Mouse (Mus musculus): ENCODE data around the gene Plekhh2.

Gene Plekhh2

DNA sequence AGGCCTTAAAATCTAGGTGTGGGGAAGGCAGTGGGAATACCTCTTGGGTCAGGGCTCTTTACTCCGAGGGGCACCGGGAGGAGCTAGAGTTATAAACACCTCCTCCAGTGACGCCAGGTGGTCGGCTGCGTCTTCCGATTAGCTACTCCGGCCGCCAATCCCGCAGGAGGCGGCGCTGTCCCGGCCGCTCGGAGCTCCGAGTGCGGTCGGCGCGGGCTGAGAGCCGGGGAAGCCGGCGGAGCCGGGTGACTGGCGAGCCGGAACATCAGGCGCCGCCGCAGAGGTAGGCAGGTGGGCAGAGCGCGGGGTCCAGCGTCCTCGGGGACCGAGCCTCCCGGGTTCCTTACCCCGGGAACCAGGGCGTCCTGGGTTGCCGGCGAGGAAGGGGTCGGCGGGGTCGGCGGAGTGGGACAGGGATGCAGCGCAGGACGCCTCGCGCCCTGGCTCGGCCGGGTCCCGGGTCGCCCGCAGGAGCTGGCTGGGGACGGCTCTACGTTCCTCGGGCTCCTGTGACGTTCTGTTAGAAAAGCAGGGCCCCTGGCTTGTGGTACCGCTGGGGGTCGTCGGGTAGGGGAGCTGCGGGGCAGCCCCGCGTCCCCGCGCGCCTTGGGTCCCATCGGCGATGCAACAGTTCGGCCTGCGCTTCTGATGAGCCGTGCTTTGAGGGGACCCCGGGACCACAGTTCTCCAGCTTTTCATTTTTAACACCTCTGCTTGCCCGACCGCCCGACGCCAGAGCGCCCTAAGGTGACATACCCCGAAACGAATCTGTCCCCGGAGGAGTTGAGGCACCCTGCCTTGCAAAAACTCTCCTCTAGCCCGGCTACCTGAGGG is at the start of gene Plekhh2:
Plekhh2 (plus strand) TSS at position 214 of the 834 bp plus-strand sequence.
- ATAC-seq (ENCODE audit: low TSS enrichment), result peak; percentile 82

DNA sequence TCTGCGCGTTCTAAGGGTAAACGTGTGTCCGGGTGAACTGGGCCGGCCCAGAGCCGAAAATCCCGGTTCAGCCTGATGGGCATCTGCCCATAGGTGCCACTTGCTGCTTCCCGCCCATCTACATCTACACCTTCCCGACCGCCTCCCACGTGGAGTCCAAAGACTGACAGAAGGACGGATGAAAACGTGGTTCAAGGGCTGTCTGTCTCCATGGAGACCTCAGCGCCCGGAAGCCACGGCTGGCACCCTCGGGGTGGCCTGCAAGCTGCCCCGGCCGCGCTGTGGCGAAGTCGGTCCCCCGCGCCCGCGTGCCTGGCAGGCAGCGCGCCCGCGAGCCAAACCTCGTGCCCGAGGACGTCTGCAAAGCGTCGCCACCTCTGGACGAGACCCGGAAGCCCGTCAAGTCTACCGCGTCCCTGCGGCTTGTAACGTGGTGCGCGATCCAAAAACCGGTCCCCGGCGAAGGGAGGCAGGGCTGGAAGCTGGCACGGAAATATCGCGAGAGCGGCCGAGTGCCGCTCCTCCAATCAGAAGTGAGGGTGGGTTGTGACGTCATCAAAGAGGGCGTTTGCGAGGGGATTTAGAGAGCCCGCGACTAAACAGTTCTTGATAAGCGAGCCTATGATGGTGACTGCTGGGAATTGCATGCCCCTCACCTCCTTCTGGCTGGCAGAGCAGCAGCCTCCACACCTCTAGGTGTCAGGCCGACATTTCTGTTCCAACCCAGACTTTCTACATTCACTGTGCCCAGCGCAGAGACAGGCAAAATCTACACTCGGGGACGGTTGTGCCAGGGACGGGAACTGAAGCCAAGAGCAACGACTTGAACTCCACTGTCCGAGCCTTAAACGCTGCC is 45.7 kb upstream of the Plekhh2 start, which contains the start of gene Thada:
Thada (minus strand) TSS at position 453 of the 856 bp plus-strand sequence.
- peak; percentile 100 for ATAC-seq (ENCODE audit: low TSS enrichment)

DNA sequence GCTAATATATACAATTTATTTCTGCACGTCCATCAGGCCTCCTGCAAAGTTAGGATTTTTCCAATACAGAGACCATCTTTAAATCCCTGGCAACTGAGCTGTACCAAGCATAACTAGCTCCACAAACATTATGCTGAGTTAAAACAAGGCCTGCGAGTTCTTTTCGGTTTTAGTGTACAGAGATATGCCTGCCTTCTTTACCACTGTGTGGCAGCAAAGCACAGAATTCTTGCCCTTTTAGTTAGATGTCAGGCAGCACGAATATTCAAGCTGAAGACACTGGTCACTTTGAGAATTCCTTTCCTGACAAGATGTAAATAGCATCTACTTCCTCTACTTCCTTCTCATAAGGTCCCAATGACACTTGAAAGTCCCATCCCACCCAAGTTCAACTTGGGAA is 37.4 kb upstream of the Plekhh2 start:
- peak; percentile 85; the same call in 1 of the 2 replicates for ATAC-seq (ENCODE audit: low TSS enrichment)

DNA sequence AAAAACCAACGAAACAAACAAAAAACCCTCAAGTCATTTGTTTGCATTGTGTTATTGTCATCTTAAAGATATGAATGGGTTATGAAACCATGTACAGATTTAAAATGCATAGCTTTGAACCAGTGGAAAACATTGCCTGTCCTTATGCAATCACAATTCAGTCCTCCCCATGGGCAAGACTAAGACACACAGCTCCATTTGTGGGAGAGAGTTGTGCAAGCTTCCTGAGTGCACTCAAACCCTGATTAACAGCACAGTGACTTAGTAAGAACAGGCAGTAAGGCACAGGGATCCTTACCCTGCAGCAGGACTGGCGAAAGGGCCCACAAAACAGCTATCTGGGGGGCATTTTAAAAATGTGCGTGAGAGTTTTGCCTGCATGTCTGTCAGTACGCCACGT is 34.5 kb upstream of the Plekhh2 start:
- ATAC-seq (ENCODE audit: low TSS enrichment), result no peak

DNA sequence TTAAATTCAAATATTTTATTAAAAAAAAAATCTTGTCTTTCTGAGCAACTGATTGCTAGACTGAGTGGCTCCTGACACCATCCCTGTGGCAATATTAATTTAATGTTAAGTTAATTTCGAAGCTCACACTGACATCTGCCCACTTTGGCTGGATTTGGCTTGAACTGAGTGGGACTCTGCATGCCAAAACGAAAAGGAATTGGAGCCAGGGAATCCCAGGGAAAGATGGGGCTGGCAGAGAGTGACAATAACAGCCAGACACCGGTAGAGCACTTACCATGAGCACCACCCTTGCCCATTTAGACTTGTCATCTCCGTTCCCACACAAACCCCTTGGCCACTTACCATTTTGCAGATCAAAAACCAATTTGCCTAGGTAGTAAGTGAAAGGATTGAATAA is 33.4 kb upstream of the Plekhh2 start:
- no peak for ATAC-seq (ENCODE audit: low TSS enrichment)

DNA sequence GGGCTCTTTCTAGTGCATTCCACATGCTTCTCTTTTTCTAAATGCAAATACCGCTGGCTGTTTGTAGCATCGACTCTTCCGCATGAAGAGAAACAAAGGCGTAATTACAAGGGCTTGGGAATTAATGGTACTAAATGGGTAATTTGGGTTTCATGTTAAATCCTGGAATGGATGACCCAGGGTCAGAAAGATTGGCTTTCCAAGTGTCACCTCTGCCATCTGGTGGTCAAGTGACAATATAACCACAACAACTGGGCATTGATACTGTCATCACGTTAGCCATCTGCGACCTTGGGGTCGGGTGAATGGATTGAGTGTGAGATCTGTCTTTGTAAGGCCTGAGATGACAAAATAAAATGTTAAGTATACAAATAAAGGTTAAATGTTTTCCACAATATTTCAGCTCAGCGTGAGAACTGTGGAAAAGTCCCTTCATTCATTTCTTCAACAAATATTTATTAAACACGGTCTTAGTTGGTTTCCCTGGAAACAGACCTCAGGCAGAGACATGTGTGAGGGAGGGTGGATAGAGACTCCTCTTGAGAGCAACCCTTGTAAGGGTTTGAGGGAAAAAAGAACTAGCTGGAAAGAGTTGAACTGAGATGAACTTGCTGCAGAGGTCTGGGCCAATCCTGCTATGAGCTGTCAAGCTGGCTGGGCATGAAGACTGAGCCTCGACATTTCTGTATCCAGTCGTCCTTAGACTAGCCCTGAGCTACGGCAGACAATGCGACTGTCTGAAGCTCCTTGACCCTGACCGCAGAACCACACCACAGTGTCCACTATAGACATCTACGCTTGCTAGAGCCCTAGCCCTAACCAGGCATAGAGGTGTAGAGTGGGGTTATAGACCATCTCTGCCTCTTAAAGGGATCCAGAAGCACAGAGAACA is 31.0 kb upstream of the Plekhh2 start:
- ATAC-seq (ENCODE audit: low TSS enrichment), result no peak

DNA sequence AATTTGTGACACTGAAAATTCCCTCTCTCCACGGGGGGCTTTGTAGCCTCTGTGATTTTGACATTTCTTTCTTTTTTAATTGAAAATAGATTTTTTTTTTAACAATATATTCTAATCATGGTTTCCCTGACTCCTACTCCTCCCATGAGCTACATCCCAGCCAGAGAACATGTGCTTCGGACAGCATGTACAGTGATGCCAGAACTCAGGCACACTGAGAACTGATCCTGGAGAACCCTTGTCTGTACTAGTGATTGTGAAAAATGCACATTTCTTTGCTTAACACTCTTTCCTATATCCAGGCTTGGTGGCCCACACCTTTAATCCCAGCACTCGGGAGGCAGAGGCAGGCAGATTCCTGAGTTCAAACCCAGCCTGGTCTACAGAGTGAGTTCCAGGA is 28.9 kb upstream of the Plekhh2 start:
- ATAC-seq (ENCODE audit: low TSS enrichment), result no peak

DNA sequence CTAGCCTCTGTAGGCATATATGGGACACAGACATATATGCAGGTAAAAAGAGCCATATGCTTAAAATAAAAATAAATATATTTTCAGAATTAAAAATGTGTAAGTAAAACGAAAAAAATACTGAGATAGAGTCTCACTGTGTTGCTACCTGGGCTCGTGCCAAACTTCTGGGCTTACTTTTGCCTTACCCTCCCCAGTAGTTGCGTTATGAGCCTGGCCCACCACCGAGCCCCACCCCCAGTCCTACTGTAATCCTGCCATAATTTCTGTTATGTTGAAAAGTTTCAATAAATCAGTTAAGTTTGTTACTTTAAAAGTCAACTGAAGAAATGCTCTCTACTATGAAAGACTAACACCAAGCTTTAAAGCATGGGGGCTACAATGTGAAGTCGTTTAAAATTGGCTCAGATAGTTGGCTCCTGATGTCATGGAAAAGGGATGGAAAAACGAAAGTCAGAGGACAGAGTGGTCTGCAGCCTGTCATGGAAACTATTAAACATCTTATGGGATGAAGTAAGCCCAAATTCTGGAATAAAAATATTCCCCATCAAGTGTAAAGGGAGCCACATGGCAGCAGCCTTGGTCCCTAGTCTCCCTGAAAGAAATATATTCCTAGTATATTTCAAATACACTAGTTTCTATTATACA is 27.9 kb upstream of the Plekhh2 start:
- no peak for ATAC-seq (ENCODE audit: low TSS enrichment)

DNA sequence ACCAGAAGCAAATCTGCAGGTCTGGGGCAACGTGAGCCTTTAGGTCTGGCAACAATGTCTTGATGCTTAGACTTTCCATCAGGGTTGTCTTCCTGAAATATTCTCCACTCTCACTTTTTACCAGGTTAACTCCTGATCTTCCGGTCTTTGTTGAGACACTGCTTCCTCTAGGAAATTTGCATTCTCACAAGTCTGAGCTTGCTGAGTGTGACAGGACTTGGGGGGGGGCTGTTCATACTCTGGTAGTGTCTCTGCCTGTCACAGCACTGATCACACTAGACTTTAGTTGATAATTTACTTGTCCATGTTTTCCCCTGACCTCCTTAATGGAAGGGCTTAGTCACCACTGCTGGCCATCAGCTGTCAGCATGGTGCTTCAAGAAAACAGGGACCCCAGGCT is 24.3 kb upstream of the Plekhh2 start:
- ATAC-seq (ENCODE audit: low TSS enrichment), result no peak

DNA sequence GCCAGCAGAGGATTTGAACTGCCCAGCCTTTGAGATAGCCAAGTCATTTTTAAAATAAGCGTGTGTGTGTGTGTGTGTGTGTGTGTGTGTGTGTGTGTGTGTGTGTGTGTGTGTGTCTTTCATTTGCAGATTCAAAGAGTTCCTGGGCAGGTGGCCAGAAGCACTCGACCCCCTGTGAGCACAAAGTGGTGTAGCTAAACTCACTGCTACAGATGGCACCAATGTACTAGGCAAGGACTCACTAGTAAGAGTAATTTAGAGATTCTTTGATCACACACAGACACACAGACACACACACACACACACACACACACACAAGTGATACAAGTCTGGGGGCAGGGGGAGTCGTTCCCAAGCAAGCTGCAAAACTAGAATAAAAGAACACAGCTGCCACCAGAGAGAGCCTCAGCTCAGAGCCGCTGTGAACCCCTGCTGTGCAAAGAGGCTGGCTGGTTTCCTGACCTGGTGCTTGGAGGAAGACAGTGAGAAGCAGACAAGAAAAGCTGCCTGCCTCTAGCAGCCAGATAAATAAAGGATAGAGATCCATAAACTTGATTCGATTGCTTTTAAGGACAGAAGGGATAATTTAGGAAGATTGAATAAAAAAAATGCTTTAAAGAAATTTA is 19.3 kb upstream of the Plekhh2 start:
- ATAC-seq (ENCODE audit: low TSS enrichment), result no peak

DNA sequence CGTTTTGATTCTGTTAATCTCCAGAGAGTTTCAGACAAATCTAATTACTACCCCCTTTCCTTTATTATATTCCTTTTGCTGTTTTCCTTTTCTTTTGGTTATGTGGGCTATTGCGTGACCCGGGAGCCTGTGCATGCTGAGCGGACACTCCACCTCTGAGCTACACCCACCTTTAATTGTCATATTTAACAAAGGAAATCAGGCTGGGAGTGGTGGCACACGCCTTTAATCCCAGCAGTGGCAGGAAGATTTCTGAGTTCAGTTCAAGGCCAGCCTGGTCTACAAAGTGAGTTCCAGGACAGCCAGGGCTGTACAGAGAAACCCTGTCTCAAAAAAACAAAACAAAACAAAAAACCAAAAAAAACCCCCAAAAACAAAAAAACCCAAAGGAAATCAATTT is 14.7 kb upstream of the Plekhh2 start:
- ATAC-seq (ENCODE audit: low TSS enrichment), result no peak

DNA sequence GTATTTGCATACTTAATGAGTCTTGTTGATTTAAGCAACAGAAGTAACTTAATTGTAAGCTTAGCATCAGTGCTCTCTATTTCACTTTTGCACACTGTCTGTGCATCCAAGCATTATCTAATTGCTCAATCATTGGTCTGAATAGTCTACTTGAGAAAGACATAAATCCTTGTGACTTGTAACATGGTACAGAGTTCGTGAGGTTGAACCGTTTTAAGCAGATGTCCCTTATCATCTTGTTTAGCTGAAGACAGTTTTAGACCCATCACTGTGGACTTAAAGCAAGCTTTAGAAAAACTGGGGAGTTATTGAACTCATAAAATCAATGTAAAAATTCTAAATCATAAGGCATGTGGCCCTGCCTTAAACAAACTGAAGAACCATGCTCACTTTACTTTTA is 14.1 kb upstream of the Plekhh2 start:
- ATAC-seq (ENCODE audit: low TSS enrichment), result no peak

DNA sequence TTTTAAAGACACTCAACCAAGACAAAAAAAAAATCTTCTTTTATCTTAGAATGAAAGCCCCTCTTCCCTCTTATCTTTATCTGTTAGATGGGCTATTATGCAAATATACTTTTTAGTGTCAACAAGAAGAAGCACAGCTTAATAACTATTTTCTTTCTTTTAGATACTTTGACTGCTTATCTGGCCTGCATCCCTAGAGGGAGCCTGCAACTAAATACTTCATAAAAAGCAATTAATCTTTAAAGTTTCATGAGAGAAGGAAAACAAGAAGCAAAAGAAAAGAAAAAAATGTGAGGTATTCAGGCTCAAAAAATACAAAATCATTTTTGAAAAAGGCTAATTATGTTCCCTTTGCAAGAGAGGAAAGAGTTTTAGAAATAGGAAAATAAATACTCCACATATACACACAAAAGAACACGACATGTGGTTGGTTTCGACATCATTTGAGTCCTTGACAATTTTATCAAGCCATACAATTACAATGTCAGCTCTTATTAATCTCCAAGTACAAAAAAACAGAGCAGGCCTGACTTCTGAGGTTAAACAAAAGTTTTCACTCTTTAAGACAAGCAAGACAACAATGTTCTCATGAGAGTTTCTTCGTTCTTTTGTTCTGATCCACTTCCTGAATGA is 13.6 kb upstream of the Plekhh2 start:
- no peak for ATAC-seq (ENCODE audit: low TSS enrichment)

DNA sequence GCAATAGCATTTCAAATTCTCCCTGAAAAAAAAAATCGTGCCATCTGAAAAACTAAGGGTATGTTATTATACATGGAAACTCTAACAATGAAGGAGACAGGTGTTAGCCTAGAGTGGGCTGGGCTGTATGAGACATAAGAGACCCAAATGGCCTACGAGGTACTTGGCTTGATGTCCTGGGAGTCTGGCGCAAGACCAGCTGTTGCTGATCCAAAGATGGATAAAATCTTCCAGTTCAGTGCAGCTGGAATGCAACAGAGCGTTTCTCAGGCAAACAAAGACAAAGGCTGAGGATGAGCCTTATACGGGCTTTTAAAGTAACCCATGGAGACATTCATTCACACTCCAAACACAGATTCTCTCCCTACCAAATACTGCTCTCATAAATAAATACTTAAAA is 13.1 kb upstream of the Plekhh2 start:
- ATAC-seq (ENCODE audit: low TSS enrichment), result no peak

DNA sequence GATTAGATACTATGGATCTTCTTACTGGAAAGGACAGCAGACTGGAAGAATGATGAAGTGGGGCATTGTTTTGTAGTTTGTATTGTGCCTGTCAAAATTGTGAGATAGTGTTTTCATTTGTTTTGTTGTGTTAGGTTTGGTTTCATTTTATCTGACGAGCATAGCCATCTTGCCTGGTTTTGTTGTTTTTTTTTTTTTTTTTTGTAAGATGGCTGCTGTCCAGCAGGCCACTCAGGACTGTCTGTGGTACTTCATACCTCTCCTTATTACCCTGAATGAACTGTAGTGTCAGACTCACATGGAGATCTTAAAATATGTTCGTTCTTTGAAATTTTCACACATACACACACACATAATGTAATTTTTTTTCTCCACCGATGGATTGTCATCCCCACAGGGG is 9.4 kb upstream of the Plekhh2 start:
- ATAC-seq (ENCODE audit: low TSS enrichment), result no peak

DNA sequence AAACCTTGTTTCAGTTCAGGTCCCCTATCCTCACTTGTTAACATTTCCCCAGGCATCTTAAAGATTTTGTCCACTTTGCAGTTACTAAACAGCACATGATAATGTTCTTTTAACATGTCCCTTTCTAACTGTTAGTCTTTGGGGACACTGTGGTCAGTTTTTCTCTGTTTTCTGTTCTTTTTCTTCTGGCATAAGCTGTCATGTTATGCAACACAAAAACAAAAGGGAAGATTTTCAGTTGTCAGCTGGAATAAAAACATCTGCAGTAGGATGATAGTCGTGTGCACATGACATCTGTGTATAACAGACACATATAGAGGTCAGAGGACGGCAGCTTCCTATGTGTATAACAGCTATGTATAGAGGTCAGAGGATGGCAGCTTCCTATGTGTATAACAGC is 5.8 kb upstream of the Plekhh2 start:
- ATAC-seq (ENCODE audit: low TSS enrichment), result no peak

DNA sequence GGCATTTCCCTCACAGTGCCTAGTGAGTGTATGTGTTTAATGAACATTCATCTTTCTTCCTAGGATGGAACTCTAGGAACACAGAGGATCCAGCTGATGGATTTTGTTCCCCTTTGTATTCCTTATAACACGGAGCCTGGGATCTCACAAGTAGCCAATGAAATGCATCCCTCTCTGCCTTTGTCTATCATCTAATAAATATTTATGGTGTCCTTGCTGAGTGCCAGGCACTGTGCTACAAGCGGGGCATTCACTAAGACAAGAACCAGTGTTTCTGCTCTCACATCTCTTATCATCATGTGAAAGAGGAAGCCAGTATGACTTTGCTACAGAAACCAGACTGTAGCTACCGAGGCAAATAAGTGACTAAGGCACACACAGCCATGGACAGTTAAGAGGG is 3.0 kb upstream of the Plekhh2 start:
- ATAC-seq (ENCODE audit: low TSS enrichment), result 0 out of 2 replicates have a peak, but pooled peaks have one; percentile 13

DNA sequence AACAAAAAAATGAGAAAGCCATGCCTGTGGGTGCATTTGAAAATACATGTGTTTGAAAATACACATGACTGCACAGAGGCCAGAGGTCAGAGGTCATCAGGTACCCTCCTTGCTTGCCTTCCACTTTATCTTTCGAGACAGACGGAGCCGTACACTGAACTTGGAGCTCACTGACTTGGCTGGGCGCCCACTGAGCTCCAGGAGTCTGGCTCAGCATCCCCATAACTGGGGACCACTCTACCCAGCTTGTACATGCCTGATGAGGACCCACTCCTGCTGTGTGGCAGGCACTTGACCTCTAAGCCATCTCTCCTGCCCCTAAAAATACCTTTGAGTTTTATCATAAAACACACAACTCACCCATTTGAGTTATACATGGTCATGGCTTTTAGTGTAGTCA is 2.5 kb upstream of the Plekhh2 start:
- ATAC-seq (ENCODE audit: low TSS enrichment), result no peak

DNA sequence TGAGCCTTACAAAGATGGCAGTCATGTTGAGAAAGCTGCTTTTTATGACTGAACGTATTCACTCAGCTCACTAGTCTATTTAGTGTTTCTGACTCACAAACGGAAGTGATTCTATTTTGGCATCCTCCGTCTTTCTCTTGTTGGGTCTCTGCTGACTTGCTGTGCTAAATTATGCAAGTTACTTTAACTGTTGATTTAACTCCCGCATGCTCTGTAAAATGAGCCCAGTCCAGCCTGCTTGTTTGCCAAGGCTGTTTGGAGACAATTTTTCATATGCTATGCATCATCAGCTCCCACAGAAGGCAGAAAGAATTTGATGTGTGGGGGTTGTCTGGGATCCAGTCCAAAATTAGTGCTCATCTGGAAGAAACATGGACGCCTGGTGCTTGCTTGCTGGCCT is 1.3 kb upstream of the Plekhh2 start:
- ATAC-seq (ENCODE audit: low TSS enrichment), result peak; percentile 77

DNA sequence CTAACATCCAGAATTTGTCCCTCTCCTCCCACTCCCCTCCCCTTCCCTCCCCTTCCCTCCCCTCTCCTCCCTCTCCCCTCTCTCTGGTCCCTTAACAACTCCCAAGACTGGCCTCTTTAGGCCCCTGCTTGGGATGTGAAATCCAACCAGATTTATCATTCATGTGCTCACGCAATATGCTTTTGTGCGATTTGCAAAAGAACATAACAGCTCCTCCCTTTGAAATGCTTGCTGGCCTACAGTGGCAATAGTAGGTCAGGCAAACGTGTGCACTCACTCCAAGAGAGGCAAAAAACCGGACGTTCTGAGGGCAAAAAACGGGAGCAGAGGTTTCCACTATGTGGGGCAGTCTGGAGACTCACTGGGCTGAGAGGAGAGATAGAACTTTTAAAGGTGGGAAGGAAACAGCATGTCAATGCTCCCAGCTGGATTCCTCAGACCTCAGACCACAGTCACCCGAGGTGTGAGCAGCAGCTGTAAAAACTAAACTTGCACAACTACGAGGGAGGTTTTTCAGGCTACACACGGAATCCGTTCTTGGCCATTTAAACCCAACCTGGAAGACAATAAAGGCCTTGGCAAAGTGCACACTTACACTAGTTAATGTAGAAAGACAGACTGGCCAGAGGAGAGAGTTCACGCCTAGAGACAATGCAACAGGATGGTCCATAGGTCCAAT is 595 bp upstream of the Plekhh2 start:
- ATAC-seq (ENCODE audit: low TSS enrichment), result no peak

All from frontal cortex, adult (tissue).